Mouse (Mus musculus): ENCODE data around the gene Zfp488.

The Zfp488 gene

DNA sequence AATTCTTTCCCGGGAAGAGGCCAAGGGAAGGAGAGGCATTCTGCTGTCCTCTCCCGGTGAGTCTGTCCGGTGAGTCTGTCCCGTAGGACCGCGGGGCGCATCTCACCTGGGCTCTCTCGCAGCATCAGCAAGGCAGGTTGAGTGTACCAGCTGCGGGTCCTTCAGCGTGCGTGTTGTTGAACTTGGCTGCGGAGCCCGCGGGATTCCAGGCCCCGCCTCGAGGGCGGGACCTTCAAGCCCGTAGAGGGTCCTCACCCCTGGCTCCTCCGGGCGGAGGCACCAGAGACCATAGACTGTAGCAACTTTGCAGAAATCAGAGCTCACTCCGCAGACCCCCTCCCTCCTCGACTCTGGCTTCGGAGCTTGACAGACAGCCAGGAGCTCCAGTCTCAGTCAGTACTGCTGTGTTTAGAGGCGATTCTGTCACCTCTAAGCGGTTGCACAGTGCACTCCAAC lies at the start of gene Zfp488:
TSS of gene Zfp488 (minus strand) at position 161 of the 456 bp plus-strand sequence.
- DNase-seq (ENCODE audit: low read depth, low spot score): no peak

DNA sequence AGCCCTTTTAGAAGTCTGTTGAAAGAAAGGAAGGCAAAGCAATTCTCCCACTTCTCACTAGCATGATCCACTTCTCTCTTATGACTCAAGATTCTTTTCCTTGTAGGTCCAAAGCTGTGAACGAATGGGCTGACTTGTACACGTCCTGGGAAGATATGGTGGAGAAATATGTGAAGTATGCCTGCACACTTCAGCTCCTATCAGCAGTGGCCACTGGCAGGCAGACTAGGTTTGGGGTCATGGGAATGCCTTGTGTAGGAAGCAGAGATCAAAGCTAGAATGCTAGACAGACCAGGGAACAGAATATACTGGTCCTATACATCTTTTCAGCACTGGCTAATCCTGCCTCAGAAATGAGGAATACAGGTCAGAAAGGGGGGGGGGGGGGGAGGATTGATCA lies 48.1 kb upstream of the Zfp488 start:
- no peak for DNase-seq (ENCODE audit: low read depth, low spot score)

DNA sequence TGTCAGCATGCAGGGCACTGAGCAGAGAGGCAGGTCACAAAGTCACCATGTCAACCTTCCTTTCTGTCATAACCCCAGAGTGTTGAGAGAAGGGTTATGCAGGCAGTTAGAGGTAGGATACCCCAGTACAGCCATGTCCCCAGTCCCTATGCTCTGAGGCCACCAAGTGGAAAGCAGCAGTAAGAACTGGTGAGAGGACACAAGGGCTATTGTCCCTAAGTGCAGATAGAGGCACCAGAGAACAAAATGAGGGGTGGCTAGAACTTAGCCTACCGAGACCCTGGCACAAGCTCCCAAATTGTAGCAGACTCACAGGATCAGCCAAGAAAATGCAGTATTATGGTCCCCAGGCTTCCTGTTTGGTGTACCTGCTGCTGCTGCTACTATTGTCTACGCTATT lies 38.4 kb upstream of the Zfp488 start:
- no peak for DNase-seq (ENCODE audit: low read depth, low spot score)

DNA sequence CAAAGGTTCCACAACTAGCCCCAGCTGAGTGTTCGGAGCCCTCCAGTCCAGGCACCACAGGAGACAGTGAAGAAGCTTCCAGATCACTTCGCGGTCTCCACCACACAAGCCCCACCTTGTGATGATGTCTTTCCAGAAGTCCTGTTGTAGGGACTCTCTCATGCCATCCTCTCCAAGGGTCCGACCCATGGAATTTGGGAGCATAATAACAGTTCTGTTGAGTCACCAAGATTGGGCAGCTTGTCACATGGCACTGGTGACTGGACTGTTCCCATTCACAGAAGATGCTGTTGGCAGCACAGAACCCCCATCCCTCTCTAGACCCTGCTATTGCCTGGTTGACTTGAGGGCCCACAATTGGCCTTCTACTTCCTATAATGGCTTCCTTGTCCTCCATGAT lies 37.8 kb upstream of the Zfp488 start, which contains the start of gene Gm5460:
TSS of gene Gm5460 (plus strand) at position 378 of the 400 bp plus-strand sequence.
- DNase-seq (ENCODE audit: low read depth, low spot score): no peak

DNA sequence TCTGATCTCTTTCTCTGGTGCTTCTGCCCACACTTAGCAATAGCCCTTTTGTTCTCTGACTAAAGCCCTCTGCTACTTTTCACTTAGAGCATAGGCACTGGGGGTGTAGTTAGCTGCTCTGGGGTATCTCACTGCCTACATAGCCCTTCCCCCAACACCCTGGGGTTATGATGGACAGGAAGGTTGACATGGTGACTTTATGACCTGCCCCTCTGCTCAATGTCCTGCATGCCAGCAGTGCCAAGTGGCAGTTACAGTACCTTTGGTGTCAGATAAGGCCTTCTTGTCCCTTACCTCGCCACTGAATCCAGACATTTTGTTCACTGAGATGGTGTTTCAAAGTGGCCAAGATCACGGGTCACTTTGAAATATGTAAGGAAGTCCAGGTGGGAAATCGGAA lies 36.5 kb upstream of the Zfp488 start, which contains the start of gene Gm30083:
TSS of gene Gm30083 (minus strand) at position 120 of the 400 bp plus-strand sequence.
- DNase-seq (ENCODE audit: low read depth, low spot score): no peak

DNA sequence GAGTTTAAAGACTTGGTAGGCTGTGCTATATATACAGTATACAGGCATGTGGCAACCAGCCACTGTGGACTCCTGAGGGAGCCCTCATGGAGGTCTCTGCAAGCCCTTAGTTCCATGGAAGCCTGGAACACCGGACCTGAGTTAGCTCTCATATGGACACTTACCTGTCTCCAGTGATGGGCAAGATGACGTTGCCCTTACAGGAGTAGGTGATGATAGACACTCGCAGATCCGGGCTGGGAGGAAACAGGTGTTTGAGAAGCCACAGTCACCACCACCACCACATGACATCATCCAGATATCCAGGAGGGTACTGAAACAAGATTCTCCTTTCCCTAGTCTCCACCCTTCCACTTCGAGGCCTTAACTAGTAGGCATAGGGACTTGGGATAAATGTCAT lies 23.8 kb upstream of the Zfp488 start:
- DNase-seq (ENCODE audit: low read depth, low spot score): no peak

DNA sequence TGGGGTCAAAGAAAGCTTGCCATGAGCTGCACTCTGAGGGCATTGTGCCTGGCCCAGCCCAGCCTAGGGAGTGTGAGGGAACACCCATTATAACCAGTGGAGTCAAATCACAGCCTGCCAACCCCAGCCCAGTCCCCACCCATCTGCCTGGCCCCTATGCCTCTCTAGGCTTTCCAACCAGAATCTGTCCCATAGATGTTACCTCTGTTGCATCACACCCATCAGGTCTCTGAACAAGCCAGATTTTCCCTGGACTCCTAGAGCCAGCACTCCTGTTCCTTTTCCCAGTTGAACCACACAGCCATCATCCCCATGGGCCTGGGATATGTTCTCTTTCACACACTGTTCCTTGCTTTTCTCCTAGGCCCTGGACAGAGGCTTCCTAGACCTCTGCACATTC lies 22.9 kb upstream of the Zfp488 start:
- DNase-seq (ENCODE audit: low read depth, low spot score): no peak

DNA sequence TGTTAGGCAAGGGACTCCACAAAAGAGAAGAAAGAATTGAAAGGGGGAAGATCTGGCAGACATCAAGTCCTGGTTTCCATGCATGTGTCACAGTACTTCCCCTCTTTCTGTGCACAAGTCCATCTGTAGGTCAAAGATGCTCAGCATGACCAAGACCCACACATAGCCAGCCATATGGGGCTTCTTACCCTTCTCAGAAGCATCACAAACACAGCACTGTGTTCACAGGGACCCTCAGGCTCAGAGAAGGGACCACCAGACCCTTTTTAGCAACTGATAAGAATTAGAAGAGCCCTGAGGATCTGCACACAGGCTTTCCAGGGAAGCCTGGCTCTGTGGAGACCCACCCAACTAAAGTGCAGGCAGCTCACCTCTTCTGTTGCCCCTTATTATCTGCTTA lies 21.5 kb upstream of the Zfp488 start:
- DNase-seq (ENCODE audit: low read depth, low spot score): no peak

DNA sequence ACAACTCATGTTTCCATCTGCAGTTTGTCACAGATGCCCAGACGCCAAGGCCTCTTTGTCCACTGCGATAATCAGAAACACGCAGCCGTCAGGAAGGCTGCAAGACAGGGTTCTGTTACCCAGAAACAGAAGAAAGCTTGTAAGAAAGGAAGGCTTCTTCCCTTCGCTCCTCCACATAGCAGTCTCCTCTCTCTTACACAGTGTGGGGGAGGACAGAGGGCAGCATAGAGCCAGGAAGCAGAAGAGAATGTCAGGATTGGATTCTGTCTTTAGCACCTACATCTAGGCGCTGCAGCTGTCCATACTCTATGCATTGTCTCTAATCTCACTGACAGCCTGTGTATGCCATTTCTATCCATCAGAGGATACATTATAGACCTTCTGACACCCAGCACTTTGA lies 18.9 kb upstream of the Zfp488 start:
- no peak for DNase-seq (ENCODE audit: low read depth, low spot score)

DNA sequence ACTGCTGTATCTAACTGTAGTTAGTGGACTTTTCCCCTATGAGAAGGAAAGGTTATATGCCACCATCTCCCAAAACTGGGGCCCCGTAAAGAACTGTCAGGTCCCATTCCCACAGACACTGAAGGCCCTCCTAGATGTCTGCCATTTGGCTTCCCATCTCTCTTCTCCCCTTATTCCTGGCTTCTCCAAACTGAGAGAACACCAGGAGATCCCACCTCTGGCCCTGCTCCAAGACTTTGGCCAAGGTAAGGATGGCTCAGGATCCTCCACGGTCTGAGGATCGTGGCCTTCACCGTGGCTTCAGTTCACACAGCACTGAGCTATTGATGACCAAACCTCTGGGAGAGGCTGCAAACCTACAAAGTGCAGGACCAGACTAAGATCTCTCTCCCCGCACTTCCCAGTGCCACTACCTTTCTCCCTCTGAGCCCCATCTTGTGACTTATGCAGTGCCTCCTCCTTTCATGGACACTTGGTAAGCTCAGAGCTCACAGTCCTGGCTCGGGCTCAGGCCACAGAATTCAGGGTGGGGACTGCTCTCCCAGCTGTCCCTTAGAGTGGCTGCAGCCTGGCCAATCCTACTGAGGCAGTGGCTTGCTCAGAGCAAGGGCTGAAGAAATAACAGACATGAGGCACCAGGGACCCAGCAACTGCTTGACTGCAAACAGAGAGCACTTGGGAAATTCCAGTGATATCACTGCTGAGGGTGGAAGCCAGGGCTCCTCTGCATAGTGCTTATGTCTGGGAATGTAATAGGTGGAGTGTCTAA lies 15.1 kb upstream of the Zfp488 start:
- no peak for DNase-seq (ENCODE audit: low read depth, low spot score)

DNA sequence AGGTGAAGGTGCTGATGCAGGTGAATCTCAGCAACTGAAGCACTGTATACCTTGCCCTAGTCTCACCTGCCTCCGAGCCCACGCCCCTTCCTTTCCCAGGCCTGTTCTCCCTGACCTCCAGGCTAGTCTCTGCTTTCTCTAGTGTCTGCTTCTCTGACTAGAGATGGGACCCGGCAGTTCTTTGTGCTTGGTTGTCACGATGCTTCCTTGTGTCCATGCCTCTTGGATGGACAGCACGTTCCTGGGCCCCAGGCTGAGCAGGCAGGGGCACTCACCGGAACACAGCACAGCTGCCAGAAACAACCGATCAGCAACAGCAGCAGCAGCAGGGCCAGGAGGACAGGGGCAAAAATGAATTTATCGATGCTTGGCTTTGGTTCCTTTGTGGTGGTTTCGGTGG lies 14.5 kb upstream of the Zfp488 start:
- no peak for DNase-seq (ENCODE audit: low read depth, low spot score)

DNA sequence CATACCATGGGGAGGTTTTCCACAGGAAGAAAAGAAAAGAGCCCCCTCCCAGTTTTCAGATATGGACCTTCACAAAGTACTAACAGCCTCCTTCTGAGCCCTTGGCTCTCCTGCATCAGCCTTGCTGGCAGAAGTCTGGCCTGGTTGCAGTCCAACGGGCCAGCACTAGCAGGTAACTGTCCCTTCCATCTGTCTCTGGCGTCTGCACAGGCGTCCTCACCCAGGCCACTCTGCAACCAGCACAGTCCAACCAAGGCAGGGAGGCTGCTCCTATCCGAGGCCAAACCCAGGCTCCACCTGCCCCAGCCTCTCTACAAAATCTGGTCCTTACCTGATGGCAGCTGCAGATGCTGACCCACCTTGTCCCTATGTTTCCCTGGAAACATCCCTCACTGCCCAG lies 13.4 kb upstream of the Zfp488 start:
- no peak for DNase-seq (ENCODE audit: low read depth, low spot score)

DNA sequence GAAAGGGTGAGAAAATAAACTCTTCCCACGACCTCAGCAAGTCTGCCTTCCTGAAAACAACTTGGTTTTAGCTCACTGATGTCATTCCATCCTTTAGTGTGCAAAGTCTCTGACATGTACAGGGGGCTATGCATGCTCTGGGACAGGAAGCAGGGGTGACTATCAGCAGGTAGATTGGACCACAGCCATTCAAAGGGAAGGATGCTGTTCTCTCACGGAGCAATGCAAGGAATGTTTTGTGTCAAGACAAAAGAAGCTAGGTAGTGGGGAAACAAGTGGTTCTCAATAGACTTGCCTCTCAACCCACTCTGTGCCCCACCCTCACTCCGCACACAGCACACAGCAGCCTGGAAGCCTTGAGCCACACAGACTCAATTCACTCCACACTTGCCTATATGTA lies 10.6 kb upstream of the Zfp488 start:
- no peak for DNase-seq (ENCODE audit: low read depth, low spot score)

DNA sequence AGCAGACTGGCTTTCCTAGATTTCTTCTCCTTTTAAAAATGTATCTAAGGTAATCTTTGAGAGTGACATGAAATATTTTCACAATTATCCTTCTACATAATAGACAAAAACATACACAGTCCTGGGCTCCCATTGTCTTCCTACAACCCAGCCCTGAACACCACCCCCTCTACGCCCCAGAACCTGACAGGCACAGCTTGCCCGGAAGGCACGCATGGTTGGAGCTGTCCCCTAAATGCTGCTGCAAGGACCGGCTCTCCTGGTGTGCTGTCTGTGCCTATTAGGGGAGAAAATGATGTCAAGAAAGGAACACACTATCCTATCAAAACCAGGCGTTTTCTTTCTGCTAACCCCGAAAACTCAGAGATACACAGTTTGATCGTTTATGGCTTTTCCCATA lies 816 bp downstream of the Zfp488 start:
- no peak for DNase-seq (ENCODE audit: low read depth, low spot score)

DNA sequence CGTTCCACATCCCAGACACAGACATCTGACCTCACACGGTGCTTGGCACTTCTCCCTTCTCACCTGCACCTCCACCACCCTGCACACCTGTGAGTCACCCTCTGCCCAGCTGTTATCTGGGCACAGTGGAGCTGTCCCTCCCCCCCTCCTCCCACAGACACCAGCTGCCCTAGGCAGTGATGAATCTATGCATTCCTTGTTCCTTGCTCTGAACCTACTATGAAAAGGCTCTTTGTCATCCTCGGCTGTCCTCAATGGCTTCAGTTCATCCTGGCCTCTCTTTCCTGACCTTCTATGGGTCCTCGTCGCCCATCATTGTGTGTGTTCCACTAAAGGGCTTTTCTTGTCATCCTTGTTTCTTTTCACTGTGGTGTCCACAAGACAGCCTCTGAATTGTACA lies 3.8 kb downstream of the Zfp488 start:
- DNase-seq (ENCODE audit: low read depth, low spot score): no peak

DNA sequence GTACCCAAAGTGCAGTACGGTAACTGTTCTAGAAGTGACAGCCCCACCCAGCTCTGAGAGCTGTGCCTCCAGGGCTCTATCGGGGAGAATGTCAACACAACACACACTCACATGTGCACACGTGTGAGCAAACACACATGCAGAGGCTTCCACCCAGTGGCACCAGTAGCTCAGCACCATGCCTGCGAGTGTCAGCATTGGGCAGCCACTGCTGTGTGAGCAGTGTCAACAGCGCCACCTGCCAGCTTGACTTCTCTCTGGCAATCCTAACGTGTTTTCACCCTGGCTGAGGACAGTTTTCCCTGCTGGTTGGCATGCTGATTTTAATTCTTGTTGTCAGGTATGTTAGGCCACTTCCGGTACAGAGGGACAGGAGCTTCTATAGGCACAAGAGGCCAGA lies 5.9 kb downstream of the Zfp488 start:
- no peak for DNase-seq (ENCODE audit: low read depth, low spot score)

DNA sequence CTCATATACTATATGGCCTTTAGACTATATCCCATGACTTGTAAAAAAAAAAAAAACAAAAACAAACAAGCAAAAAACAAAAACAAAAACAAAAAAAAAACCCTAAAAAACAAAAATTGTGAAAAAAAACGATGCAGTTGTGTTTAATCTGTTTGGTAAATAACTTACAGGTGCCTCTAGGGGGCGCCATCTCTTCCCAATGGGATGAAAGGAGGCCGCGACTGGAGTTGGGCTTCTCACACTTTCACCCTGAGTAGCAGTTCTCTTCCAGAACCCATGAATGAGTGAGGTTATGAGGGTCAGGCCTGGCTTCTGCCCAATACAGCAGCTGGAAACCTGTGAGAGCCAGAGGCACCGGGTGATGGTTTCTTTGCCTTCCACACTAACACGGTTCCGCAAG lies 12.9 kb downstream of the Zfp488 start:
- no peak for DNase-seq (ENCODE audit: low read depth, low spot score)

DNA sequence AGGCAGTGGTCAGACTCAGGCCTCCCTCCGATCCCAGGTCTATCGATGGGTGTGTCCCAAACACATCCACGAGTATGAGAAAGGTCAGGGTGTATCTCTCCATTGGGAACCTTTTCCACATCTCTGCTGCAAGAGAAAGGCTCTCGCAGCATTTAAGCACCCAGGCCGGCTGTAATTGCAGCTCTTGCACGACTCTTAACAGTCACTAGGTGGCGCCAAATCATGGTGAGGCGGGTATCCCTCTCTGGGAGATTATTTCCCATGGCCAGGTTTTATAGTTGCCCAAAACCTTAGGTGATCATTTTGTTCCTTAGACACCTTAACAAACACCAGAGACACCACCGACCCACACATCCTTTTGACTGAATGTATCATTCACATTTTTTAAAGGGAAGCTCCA lies 19.2 kb downstream of the Zfp488 start:
- no peak for DNase-seq (ENCODE audit: low read depth, low spot score)

DNA sequence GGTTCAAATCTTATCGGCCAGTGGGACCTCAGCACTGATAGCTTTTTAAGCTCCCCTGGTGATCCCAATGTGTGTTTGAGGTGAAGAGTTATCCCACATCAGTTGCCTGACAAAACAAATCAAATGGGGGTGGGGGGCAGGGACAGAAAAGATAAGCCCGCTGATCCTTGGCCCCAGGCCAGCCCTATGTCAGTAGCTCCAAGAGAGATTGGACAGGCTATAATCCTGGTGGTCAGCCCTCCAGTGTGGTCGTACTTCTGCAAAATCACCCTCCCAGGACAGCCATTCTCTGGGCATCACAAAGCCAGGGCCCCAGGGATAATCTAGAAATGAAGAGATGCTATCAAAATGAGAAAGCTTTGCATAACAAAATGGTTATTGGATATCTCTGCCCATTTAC lies 19.7 kb downstream of the Zfp488 start:
- DNase-seq (ENCODE audit: low read depth, low spot score): no peak

DNA sequence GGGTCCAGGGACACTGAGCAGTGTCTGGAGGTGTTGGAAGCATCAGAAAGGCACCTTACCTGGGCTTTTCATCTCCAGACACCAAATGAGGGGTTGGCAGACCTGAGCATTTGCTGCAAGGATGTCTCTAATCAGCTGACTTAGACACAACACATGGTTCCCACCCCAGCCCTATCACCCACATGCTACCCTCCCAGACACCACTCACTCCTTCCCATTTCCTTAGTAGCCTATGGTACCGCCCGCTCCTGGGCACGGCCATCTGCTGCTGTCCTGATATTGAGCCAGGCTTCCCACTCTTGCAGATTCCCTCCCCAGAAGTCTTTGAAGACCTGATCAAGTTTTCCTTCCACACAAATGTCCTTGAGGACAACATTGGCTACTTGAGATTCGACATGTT lies 20.4 kb downstream of the Zfp488 start:
- DNase-seq (ENCODE audit: low read depth, low spot score): no peak

DNA sequence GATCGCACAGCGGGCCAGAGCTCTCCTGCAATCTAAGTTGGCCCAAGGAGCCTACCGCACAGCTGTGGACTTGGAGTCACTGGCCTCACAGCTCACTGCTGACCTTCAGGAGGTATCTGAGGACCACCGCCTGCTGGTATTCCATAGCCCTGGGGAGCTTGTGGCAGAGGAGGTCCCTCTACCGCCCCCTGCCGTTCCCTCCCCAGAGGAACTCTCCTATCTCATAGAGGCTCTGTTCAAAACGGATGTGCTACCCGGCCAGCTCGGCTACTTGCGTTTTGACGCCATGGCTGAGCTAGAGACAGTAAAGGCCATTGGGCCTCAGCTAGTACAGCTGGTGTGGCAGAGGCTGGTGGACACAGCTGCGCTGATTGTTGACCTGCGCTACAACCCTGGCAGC lies 22.5 kb downstream of the Zfp488 start:
- DNase-seq (ENCODE audit: low read depth, low spot score): no peak

DNA sequence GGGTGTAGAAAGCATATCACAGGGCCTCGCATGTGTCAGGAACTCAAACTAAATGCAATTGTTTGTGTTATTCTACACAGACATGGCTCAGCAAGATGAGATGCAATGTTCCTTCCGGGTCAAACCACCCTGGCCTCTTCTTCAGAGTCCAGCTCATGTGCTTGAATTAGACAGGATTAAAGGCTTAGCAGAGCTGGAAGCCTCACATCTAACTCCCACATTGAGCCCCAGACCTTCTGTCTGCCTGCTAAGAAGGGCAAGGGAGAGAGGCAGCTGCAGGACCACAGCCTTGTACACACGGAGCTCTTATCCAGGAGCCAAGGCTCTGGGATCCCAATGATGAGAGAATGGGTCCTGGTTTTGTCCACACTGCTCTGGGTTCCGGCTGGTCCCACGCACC lies 24.8 kb downstream of the Zfp488 start, which contains the start of gene Rbp3:
TSS of gene Rbp3 (plus strand) at position 243 of the 400 bp plus-strand sequence.
- no peak for DNase-seq (ENCODE audit: low read depth, low spot score)

DNA sequence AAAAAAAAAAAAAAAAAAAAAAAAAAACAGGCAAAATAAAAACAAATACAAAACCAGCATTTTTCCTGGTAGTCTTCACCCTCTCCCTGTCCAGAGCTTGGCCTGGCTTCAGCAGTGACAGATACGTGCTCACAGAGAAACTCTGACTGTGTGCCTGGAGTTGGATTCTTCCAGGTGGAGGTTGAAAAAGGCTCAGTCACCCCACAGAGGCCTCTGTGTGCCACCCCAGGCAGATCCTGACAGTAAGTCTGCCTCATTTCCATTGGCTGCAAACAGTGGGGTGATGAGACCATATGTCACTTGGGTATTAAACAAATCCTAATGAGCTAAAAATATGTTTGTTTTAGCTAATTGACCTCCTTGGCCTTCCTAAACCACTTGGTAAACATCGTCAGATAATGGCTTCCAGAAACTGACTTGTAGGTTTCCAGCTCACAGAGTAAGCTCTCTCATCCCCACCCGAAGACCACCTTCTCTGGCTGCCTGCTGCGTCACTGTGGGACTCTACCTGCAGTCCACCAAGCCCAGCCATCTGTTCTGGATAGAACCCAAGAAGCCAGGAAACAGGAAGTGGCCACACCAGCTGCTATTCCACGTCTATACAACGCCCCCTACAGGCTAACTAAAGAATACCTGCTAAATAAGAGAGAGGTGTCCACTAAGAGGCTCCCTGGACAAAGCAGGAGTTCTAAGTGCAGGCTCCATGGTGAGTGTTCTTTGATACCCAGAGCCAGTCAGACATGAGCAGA lies 26.2 kb downstream of the Zfp488 start:
- no peak for DNase-seq (ENCODE audit: low read depth, low spot score)
